Mouse (Mus musculus) ES-E14 (cell line): ENCODE data around the gene Cd40. TPM values are rescaled to one million over a fixed set of nuclear protein-coding genes. Genes with fewer than 3 reads are reported as not detected.

Experiments
- DNase-seq: peaks from one replicate; pipeline ENCODE4 v3.0.0-alpha.2; 2013; ENCODE audit warnings: low read depth, low spot score
- H3K27ac ChIP-seq: 2 replicates; pipeline ENCODE4 v1.5.1; 2012; ENCODE audit warnings: low read depth, mild to moderate bottlenecking, low read length, moderate library complexity, mixed read lengths; ENCODE audit not compliant: poor library complexity, insufficient read depth, severe bottlenecking
- H3K36me3 ChIP-seq: 2 replicates; pipeline ENCODE4 v1.6.1; 2012; ENCODE audit warnings: mild to moderate bottlenecking, low read length, moderate library complexity, mixed read lengths; ENCODE audit not compliant: control insufficient read depth, poor library complexity, insufficient read depth, severe bottlenecking
- H3K4me1 ChIP-seq, 2 experiments: fragments of 150-350 bp in 1 of 2; sonication (generic) in 1 of 2; 2 replicates each; pipeline ENCODE4 v1.6.1; 2012; ENCODE audit warnings: low read length in 2 of 2, mild to moderate bottlenecking in 1 of 2, mixed read lengths in 1 of 2; ENCODE audit not compliant: control insufficient read depth in 2 of 2, insufficient read depth in 2 of 2, poor library complexity in 1 of 2
- H3K4me3 ChIP-seq, 2 experiments: fragments of 150-350 bp in 1 of 2; sonication (generic) in 1 of 2; 2 replicates each; pipeline ENCODE4 v1.5.1; 2012; ENCODE audit warnings: low read length in 2 of 2, low read depth in 1 of 2, mild to moderate bottlenecking in 1 of 2, mixed read lengths in 1 of 2; ENCODE audit not compliant: insufficient read depth in 1 of 2, poor library complexity in 1 of 2, severe bottlenecking in 1 of 2
- H3K9ac ChIP-seq: 2 replicates; pipeline ENCODE4 v1.6.1; 2012; ENCODE audit warnings: low read depth, mild to moderate bottlenecking, low read length, mixed read lengths; ENCODE audit not compliant: poor library complexity, insufficient read depth, severe bottlenecking
- H3K9me3 ChIP-seq: fragments of 150-350 bp; sonication (generic); 2 replicates; pipeline ENCODE4 v1.6.1; 2012; ENCODE audit warnings: low read depth, mild to moderate bottlenecking, low read length; ENCODE audit not compliant: control insufficient read depth, insufficient read depth
- CHD2 ChIP-seq: IDR thresholded peaks from 2 replicates; pipeline ENCODE4 v1.6.1; 2014; ENCODE audit warnings: mild to moderate bottlenecking, low read depth, low read length, inconsistent platforms
- HCFC1 ChIP-seq: IDR thresholded peaks from 2 replicates; pipeline ENCODE4 v1.6.1; 2012; ENCODE audit warnings: low read length, inconsistent platforms, borderline replicate concordance; ENCODE audit not compliant: insufficient read depth
- MAFK ChIP-seq: IDR thresholded peaks from 2 replicates; pipeline ENCODE4 v1.6.1; 2014; ENCODE audit warnings: mild to moderate bottlenecking, low read depth, low read length, inconsistent platforms; ENCODE audit not compliant: insufficient read depth
- ZC3H11A ChIP-seq: IDR thresholded peaks from 2 replicates; pipeline ENCODE4 v1.6.1; 2012; ENCODE audit warnings: low read depth, mild to moderate bottlenecking, inconsistent platforms, low read length, borderline replicate concordance
- ZNF384 ChIP-seq: IDR thresholded peaks from 2 replicates; pipeline ENCODE4 v1.6.1; 2012; ENCODE audit warnings: low read depth, low read length, inconsistent platforms
- in situ Hi-C, 2 experiments: fragments of 600-800 bp; cut with MboI; formaldehyde crosslinking; loops; one replicate each; pipeline ENCODE4 v1.15.1; 2025; ENCODE audit warnings: low sequenced_read_pairs in 2 of 2, inconsistent platforms in 1 of 2; ENCODE audit not compliant: unreplicated experiment in 2 of 2
- total RNA-seq: library from RNA; depleted of rRNA; stranded (reverse); fragments of 300-350 nt; gene quantifications from 2 replicates; pipeline ENCODE4 v1.2.3, GENCODE M21; 2012

Cd40 gene
- total RNA-seq, 1 experiment, result 5.7 TPM

- no peaks in the 10 kb centered on the region for H3K9me3 ChIP-seq
- no peak overlapping the region for H3K9ac ChIP-seq
- H3K4me3 ChIP-seq, result no peak overlapping the region
- in situ Hi-C loops, result no loop called here
- no peak overlapping the region for H3K27ac ChIP-seq
- H3K36me3 ChIP-seq, result no peaks in the 10 kb centered on the region
- TF ChIP-seq ZC3H11A (no peak), ZNF384 (no peak), HCFC1 (no peak), MAFK (no peak), CHD2 (no peak)
- H3K4me1 ChIP-seq, result peaks cover 2 to 3% of the 10 kb centered on the region in 2 experiments; a peak in 1 of 4 replicates
- no peak for DNase-seq
Measured at GRCm38 (mm10) chr2:165059961-165060360, 4.5 kb downstream of the Cd40 start.

DNA sequence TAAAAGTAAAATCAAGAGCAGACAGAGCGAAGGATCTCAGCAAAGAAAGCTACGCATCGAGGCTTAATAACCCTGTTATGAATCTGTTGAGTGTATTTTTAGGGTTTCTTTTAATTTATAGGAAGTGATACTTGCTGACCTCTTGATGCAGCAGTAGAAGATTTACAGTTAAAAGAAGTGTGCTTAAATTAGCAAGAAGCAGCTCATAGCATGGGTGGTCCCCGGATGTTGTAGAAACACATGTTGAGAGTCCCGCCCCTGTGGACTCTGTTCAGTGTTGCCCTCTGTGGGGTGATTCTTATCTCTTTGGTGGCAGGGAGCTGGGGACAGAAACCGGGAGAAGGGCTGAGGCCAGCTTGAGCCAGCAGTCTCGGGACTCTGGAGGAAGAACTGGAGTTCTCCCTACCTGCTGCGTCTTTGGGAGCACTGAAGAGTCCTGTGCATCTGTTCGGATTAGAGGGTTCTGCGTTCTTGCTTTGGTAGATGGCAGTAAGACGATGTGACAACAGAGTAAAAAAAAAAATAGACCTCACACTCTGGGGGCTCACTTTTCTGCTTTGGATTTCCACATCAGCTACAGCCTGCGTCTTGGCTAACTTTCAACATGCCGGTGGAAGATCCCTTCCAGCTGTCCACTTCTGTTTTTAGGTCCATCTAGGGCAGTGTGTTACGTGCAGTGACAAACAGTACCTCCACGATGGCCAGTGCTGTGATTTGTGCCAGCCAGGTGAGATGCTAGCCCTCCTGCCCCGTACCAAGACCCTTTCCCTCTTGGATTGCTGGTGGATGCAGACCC, 6.4 kb downstream of the Cd40 start:
- Histone ChIP-seq H3K36me3 (no peaks in the 10 kb centered on the region), H3K27ac (no peak overlapping the region), H3K4me3 (no peak overlapping the region), H3K4me1 (no peaks in the 10 kb centered on the region; a peak in 1 of 4 replicates), H3K9ac (no peak overlapping the region), H3K9me3 (no peaks in the 10 kb centered on the region)
- TF ChIP-seq MAFK (no peak), CHD2 (no peak), ZNF384 (no peak), HCFC1 (no peak)
- in situ Hi-C loops, result no loop called here
- no peak for DNase-seq

DNA sequence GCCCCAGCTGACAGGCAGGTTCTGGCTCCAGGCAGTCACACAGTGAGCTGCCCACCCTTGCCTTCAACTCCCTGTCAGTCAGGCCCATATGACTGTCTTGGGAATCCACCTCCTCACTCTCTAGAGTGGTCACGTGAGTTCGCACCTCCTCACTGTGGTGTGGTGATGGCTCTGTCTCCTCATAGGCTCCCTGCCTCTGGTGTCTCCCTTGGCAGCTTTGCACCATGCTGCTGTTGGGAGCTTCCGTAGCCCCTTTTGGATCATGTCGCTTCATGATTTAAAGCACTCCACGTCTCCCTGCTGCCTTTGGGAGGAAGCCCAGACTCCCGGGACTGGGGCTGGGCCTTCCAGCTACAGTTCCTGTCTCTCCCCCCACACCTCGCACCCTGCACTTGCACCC, 9.1 kb downstream of the Cd40 start:
- no peak for TF ChIP-seq MAFK
- no peak for TF ChIP-seq ZNF384
- no peak for TF ChIP-seq CHD2
- no peak for TF ChIP-seq ZC3H11A
- no peak for TF ChIP-seq HCFC1
- Histone ChIP-seq H3K9ac (no peak overlapping the region), H3K27ac (no peak overlapping the region), H3K36me3 (no peaks in the 10 kb centered on the region), H3K4me1 (no peaks in the 10 kb centered on the region; a peak in 1 of 4 replicates), H3K4me3 (no peak overlapping the region), H3K9me3 (no peaks in the 10 kb centered on the region)
- no peak for DNase-seq
- in situ Hi-C loops, result no loop called here

DNA sequence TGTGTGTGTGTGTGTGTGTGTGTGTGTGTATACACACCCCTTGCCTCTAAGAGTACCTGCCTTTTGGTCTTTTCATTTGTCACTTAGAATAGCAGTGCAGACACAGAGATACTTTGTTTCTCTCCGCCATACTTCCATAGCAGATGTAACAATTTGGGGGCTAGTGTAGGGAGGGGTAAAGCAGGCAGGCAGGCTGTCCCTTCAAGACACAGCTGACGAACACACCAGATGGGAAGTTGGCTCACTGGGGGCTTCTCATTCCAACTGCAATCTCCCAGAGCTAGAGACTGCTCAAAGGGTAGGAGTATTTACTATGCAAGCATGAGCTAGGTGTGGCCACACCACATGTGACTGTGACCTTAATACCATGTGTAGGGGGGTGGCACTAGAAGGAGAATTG, 13.4 kb downstream of the Cd40 start:
- in situ Hi-C loops, result no loop called here
- TF ChIP-seq ZC3H11A, result no peak
- no peak for TF ChIP-seq ZNF384
- TF ChIP-seq CHD2, result no peak
- TF ChIP-seq MAFK, result no peak
- no peak for TF ChIP-seq HCFC1
- Histone ChIP-seq H3K9me3 (no peaks in the 10 kb centered on the region), H3K9ac (no peak overlapping the region), H3K27ac (no peak overlapping the region), H3K4me3 (no peak overlapping the region), H3K36me3 (no peaks in the 10 kb centered on the region), H3K4me1 (peaks cover 0 to 7% of the 10 kb centered on the region in 2 experiments; a peak in 1 of 4 replicates)
- DNase-seq, result no peak
